Mouse (Mus musculus): Measurements from ENCODE around the gene Cypt15.
"Not testable (repeated sequence)": the region's sequence is repeated elsewhere in the genome, so short reads cannot be mapped to it uniquely, and the experiment has no call there.

Cypt15 gene

DNA sequence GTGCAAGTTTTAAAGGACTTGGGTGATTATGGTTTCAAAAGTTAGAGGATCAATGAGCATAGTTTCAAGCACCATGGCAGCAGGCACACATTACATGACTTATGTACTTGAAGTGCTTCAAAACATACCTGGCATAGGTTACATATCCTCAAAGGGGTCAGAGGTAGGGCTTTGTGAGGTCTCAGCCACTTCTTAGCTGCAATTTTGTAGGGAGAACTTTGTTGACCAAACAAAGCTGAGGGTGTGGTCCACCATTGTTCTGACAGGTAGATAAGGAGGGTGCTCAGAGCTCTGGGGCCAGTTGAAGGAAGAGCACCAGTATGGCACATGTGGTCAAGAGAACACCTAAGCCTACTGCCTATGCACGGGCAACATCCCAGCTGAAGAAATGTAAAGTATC lies at the start of gene Cypt15:
Gene Cypt15 (plus strand): TSS at position 301 of the 400 bp plus-strand sequence.
- not testable (repeated sequence) for DNase-seq

DNA sequence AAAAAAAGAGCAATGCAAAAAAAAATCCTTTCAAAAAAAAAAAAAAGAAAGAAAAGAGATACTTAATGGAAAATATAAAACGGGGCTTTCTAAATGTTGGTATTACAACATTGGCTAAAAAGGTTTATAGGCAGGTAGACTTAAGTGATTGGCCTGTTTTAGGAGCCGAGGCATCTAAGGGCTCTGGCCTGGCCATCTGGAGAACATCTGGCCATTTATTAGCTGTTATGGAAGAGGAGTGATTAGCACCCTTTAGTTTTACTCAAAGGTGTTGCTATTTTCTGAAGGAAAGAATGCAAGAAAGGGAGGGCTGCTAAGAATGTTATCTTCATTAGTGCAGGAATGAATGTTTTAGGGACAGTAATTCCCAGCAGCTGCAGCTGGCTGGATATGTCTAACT lies 24.9 kb downstream of the Cypt15 start:
- DNase-seq = no peak

GRCm38 (mm10) chrX:39378830-39379229 lies 32.8 kb downstream of the Cypt15 start:
- peak; percentile 21 for DNase-seq

GRCm38 (mm10) chrX:39383806-39384205 lies 37.7 kb downstream of the Cypt15 start:
- no peak for DNase-seq
